Mouse (Mus musculus): ENCODE measurements around the gene Acvr1.

Acvr1 gene

GRCm38 (mm10) chr2:58516000-58516399 lies 51.0 kb downstream of the Acvr1 start:
- no peak for DNase-seq

DNA sequence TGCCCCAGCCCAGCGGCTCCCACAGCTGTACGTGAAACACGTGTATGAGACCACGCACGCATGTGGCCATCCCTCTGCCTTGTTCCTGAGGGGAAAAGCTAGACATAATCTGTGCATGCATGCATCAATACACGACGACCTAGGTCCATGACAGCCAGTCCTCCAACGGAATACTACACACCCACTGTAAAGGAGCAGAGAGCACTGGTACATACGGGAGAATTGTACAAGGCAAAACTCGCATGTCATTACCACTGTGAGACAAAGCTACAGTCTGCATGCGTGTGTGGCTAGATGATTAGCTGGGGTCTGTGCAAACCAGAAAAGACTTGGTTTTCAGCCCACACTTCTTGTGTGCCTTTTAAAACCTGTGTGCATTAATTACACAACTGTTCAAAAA lies 52.5 kb downstream of the Acvr1 start:
- DNase-seq = no peak

- no peak for DNase-seq
These were observed 53.7 kb downstream of the Acvr1 start for GRCm38 (mm10) chr2:58513212-58513611.

DNA sequence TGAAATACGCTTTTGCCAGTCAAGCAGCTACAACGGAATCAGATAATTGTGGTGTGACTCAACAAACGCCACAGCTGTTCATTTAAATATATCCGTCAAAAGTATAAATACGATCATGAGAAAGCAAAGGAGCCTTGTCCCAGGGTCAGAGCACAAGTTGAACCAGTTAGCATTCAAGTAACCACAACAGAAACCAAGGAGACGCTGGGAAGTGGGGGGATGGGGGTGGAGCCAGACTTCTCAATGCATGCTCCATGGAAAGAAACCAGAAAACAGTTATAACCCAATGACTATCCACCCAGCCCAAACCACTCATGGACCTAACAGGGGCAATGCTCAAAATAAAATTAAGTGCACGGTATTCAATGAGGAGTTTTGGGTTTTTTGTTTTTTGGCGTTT lies 56.8 kb downstream of the Acvr1 start:
- DNase-seq = no peak

DNA sequence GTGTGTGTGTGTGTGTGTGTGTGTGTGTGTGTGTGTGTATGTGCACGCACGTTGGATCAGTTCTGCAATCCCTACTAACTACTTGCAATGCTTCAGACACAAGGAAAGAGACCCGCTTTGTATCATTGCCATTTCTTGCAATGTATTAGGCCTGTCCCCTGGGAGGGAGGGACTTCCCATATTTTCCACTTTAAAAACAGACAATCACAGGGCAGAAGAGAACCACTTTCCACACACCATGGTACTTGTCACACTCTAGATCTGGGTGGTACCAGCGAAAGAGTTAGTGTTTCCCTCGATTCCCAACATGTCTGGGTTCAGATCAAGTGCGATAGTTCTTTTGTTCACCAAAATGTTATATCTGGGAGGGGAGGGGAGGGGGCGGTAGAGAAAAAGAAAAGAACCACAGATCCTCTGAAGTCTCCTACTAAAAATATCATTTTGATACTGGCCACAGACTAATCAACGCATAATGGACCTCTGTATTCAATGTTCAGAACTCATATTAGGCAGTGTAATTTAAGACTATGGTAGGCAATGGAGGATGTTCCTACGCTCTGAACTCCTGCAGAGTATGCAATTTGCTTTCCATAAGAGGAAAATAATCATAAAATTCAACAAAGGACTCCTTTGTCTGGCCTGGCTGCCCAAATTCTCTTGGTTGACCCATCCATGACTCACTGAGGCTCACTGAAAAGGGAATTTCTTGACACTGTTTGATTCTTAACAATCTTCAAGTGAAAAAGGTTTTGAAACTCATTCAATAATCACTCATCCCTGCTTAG lies 61.5 kb downstream of the Acvr1 start:
- DNase-seq = no peak

DNA sequence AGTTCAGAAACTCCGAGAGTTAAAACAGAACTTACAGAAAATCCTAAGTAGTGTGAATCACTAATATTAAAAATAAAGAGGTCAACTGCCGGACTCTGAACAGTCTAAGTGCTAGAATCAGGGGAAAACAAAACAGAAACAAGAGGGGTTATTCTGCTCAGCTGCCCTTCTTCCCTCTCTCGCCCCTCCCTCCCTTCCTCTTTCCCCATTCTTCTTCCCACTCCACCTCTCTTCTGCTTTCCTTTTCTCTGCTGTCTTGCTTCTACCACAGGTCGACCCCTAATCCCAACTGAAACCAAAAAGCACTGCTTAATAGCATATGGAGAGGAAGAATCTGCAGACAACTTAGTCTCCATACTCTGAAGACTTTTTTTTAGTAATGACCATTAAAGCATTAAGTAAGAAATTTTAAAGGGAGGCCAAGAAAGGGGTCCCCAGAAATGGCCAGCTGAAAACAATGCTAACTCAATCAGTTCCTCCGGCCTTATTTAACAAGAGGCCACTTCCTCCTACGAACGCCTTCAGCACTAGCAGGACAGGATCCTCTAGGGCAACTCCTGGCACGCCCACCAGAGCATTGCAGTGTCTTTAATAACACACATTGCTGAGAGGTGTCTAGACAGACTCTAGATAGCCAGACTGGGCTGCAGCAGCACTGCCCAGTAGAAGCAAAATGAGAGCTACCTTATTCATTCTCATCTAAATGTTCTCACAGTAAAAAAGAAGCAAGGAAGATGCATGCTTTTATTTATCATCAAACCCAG lies 70.1 kb downstream of the Acvr1 start:
- DNase-seq = no peak

DNA sequence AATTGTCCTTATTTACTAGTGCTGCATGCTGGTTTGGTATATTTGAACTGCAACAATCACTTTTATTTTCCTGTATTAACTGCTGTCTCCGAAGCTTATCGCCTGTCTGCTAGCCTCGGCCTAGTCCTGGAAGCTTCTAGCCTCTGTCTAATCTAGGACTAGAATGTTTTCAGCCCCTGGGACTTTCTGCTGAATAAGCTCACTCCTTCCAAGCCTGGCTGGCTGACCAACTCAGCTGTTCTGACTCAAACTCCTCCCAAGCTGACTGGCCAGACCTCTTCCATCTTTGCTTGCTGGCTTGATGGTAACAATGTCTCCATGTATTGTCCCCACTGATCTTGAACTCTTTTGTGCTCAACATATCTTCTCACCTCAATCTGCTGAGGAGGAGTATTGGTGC lies 71.7 kb downstream of the Acvr1 start:
- DNase-seq = no peak

- no peak for DNase-seq
These were observed 73.0 kb downstream of the Acvr1 start for GRCm38 (mm10) chr2:58493685-58494635.

DNA sequence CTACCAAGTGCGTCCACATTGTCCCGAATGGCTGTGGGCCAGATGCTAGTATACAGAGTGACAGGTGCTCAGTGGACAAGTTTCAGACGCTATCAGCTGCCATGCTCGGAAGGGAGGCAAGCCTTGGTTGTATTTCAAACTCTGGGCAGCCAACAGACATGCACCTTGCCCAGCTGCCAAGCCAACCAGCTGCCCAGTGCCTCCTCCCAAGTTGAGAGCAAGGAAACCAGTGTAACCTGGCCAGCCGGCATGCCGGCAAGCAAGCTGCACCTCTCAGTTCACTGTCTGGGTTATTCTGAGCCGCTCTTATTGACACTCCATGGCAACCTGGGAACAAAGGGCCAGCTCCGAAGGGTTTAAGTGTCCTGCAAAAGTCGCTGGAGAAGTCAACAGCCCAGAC lies 77.7 kb downstream of the Acvr1 start:
- DNase-seq = peak; percentile 54 to 64

- DNase-seq = no peak
These were observed 78.6 kb downstream of the Acvr1 start for GRCm38 (mm10) chr2:58488404-58488803.

- no peak for DNase-seq
These were observed 79.7 kb downstream of the Acvr1 start for GRCm38 (mm10) chr2:58487279-58487560.

DNA sequence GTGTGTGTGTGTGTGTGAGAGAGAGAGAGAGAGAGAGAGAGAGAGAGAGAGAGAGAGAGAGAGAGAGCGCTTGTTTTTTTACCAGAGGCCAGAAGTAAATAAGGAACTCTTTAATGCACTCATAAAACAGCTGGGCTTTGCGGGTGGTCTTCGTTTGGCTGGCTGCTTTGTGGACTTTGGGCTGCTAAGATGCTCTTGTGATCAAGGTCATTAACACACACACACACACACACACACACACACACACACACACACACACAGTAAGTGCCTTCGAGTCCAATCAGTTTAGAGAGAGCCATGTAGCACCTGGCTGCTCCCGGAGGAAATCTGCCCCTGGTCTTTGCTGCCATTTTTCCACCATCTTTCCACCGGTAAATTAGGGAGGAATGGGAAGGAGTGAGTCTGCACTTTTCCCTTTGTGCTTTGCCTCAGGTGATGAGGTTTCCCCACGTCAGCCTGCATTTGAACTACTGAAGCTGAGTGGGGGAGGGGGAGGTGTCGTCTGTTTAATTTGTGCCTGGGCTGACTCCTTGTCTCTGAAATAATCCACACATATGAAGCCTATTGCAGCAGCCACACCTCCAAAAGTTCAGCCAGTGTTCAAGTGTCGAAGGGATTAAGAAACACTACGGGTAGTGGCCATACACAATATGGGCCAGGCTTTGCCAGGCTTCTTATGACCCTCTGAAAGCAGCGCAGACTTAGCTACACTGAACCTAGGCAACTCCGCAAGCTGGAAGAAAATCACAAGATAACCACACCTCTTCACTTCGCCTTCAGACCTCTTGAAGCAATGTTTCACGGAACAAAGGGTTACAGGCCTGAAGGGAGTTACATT lies 80.3 kb downstream of the Acvr1 start:
- no peak for DNase-seq

GRCm38 (mm10) chr2:58485683-58486082 lies 81.3 kb downstream of the Acvr1 start:
- DNase-seq = no peak

DNA sequence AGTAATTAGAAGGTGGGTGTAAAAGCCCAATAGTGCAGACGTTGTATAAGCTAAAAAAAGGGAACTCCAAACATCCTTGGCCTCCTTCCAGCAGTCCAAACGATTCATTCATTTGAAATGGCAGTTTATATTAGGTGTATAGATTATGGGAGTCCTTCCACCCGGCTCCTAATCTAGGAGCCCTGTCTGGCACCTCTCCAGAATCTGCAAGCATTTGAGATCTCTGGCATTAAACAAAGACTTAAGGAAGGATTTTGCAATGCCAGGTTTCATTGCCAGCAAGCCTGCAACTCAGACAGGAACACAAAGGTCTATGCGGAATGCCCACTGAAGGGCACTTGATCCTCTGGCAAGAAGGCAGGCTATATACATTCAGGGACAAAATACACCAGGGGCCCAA lies 81.8 kb downstream of the Acvr1 start:
- no peak for DNase-seq

- DNase-seq = no peak
These were observed 82.5 kb downstream of the Acvr1 start for GRCm38 (mm10) chr2:58484284-58484965.

DNA sequence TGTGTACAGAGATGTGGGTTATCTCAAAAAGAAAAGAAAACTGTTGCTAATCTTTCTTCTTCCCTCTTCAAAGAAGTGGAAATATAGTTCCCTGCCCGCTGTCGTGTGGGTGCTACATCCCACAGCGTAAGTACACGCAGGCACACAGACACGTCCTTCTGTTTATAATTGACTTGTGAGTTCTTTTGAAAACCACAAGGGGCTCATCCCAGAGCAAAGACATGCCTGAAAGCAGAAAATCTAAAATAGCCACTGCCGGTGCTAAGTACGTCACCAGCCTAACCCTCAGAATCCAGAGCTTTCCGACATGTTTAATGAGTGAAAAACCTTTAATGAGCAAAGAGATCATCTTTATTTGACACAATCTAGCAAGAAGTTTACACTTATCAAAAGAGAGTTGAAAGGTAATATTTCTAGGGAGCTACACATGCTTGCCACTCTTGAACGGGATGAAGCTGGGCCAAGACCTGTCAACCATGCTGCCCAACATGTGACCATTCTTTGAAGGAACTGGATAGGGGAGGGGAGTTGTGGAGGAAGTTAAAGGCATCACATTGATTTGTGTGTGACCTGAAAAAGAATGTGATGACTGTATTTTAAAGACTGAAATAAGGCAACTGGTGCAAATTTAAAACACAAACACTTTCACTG lies 85.4 kb downstream of the Acvr1 start:
- no peak for DNase-seq

- no peak for DNase-seq
These were observed 86.2 kb downstream of the Acvr1 start for GRCm38 (mm10) chr2:58480764-58481163.

- DNase-seq = no peak
These were observed 87.4 kb downstream of the Acvr1 start for GRCm38 (mm10) chr2:58479536-58479935.

- DNase-seq = no peak
These were observed 88.8 kb downstream of the Acvr1 start for GRCm38 (mm10) chr2:58478144-58478543.

DNA sequence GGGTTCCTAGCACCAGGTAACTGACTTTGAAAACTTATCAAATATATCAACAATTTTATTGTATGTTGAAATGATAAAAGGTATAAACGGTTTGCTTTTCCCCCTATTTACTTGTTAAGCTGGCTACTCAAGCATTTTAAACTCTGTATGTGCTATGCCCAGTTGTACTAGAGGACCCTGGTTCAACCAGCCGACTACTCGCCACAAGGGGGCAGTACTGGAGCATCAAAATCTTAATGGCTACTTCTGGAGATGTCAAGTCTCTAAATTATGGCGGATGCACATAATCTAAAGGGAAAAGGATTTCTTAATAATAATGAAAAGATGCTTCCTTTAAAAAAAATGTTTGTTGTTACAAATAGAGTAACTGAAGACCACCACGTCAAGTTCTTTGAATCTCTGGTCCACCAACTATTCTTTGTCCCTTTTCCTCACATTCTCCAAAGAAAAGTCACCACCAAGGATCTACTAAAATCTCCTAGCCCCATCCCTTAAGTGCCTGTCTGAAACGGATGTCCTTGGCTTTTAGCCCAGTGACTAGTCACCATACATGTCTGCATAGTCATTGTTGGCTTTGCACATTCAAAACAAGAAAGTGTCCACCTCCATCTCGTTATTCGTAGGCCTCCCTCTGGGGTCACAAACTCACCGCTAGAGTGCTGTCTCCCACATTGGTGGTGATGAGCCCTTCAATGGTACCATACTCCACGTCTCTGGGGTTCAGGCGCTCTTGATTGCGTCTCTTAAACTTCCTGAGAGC lies 89.8 kb downstream of the Acvr1 start:
- DNase-seq = peak; percentile 88 to 93

- no peak for DNase-seq
These were observed 91.4 kb downstream of the Acvr1 start for GRCm38 (mm10) chr2:58475578-58475977.

All from kidney, postnatal 36 days (tissue).